Mouse (Mus musculus): Measurements from ENCODE around the gene Zic1.

Zic1 gene

GRCm38 (mm10) chr9:91384136-91384500 lies 18.5 kb upstream of the Zic1 start:
- DNase-seq (ENCODE audit: low spot score) = no peak

GRCm38 (mm10) chr9:91383441-91384135 lies 18.0 kb upstream of the Zic1 start:
- DNase-seq (ENCODE audit: low spot score) = no peak

- no peak for DNase-seq (ENCODE audit: low spot score)
Measured at GRCm38 (mm10) chr9:91382471-91383255, 17.1 kb upstream of the Zic1 start.

- no peak for DNase-seq (ENCODE audit: low spot score)
Measured at GRCm38 (mm10) chr9:91382111-91382379, 16.4 kb upstream of the Zic1 start.

- DNase-seq (ENCODE audit: low spot score) = no peak
Measured at GRCm38 (mm10) chr9:91381284-91382110, 15.9 kb upstream of the Zic1 start.

GRCm38 (mm10) chr9:91380458-91380914 lies 14.9 kb upstream of the Zic1 start:
- DNase-seq (ENCODE audit: low spot score) = no peak

GRCm38 (mm10) chr9:91379781-91380457 lies 14.3 kb upstream of the Zic1 start:
- no peak for DNase-seq (ENCODE audit: low spot score)

GRCm38 (mm10) chr9:91379300-91379635 lies 13.7 kb upstream of the Zic1 start:
- DNase-seq (ENCODE audit: low spot score) = no peak

- DNase-seq (ENCODE audit: low spot score) = no peak
Measured at GRCm38 (mm10) chr9:91378411-91379299, 13.0 kb upstream of the Zic1 start.

GRCm38 (mm10) chr9:91377873-91378150 lies 12.2 kb upstream of the Zic1 start:
- no peak for DNase-seq (ENCODE audit: low spot score)

- no peak for DNase-seq (ENCODE audit: low spot score)
Measured at GRCm38 (mm10) chr9:91377036-91377872, 11.6 kb upstream of the Zic1 start.

GRCm38 (mm10) chr9:91374665-91375064 lies 9.1 kb upstream of the Zic1 start:
- no peak for DNase-seq (ENCODE audit: low spot score)

GRCm38 (mm10) chr9:91373811-91374575 lies 8.4 kb upstream of the Zic1 start:
- no peak for DNase-seq (ENCODE audit: low spot score)

GRCm38 (mm10) chr9:91371608-91372007 lies 6.0 kb upstream of the Zic1 start:
- no peak for DNase-seq (ENCODE audit: low spot score)

GRCm38 (mm10) chr9:91371011-91371410 lies 5.4 kb upstream of the Zic1 start:
- DNase-seq (ENCODE audit: low spot score) = no peak

GRCm38 (mm10) chr9:91370191-91370708 lies 4.6 kb upstream of the Zic1 start:
- no peak for DNase-seq (ENCODE audit: low spot score)

- DNase-seq (ENCODE audit: low spot score) = no peak
Measured at GRCm38 (mm10) chr9:91369293-91369991, 3.8 kb upstream of the Zic1 start.

GRCm38 (mm10) chr9:91368946-91369292 lies 3.3 kb upstream of the Zic1 start:
- no peak for DNase-seq (ENCODE audit: low spot score)

GRCm38 (mm10) chr9:91368150-91368549 lies 2.5 kb upstream of the Zic1 start:
- DNase-seq (ENCODE audit: low spot score) = no peak
